Mouse (Mus musculus) heart, embryonic 13.5 days (tissue): ENCODE results near the gene Usp22. TPM values are rescaled to one million over a fixed set of nuclear protein-coding genes. Genes with fewer than 3 reads are reported as not detected.

Experiments
- ATAC-seq: fragments of 200-750 bp; cut with Nextera tagmentation; 2 replicates; pipeline ENCODE4 v1.8.0; 2017; ENCODE audit warnings: moderate TSS enrichment; ENCODE audit not compliant: insufficient number of reproducible peaks, low FRiP score, low TSS enrichment; ENCODE audit errors: extremely low read depth
- H3K27ac ChIP-seq: fragments of 300-500 bp; sonication (generic); replicated peaks from 2 replicates; pipeline ENCODE4 v1.5.1; 2015; ENCODE audit warnings: moderate library complexity, mild to moderate bottlenecking, inconsistent platforms
- H3K27me3 ChIP-seq: fragments of 300-500 bp; sonication (generic); replicated peaks from 2 replicates; pipeline ENCODE4 v1.6.1; 2015; ENCODE audit warnings: mild to moderate bottlenecking, inconsistent platforms
- H3K36me3 ChIP-seq: fragments of 300-500 bp; sonication (generic); 2 replicates; pipeline ENCODE4 v1.6.1; 2015; ENCODE audit warnings: mild to moderate bottlenecking, inconsistent platforms
- H3K4me1 ChIP-seq: fragments of 300-500 bp; sonication (generic); 2 replicates; pipeline ENCODE4 v1.6.1; 2015; ENCODE audit warnings: inconsistent platforms
- H3K4me2 ChIP-seq: fragments of 300-500 bp; sonication (generic); 2 replicates; pipeline ENCODE4 v1.6.1; 2015; ENCODE audit warnings: inconsistent platforms, mild to moderate bottlenecking, moderate library complexity
- H3K4me3 ChIP-seq: fragments of 300-500 bp; sonication (generic); 2 replicates; pipeline ENCODE4 v1.5.1; 2015; ENCODE audit warnings: moderate library complexity, mild to moderate bottlenecking, inconsistent platforms
- H3K9ac ChIP-seq: fragments of 300-500 bp; sonication (generic); 2 replicates; pipeline ENCODE4 v1.6.1; 2015; ENCODE audit warnings: inconsistent platforms, mild to moderate bottlenecking, moderate library complexity
- H3K9me3 ChIP-seq: fragments of 300-500 bp; sonication (generic); 2 replicates; pipeline ENCODE4 v1.6.1; 2016; ENCODE audit warnings: inconsistent platforms
- WGBS: fragments of 180-500 bp; shearing (Covaris S2); methylation state at CpG from one replicate; pipeline ENCODE4 v1.1.7; 2015; ENCODE audit warnings: mixed read lengths; 5-methylcytosine and 5-hydroxymethylcytosine counted together
- polyA plus RNA-seq: library from polyadenylated mRNA; unstranded; fragments of >200 nt; fragmentation: Nextera tagmentation; extraction: Ambion mirVana; gene quantifications from 2 replicates; pipeline ENCODE4 v1.2.1, GENCODE M21; 2015

Usp22 gene
- polyA plus RNA-seq, 1 experiment from 2014 or later, result 76.1 TPM

DNA sequence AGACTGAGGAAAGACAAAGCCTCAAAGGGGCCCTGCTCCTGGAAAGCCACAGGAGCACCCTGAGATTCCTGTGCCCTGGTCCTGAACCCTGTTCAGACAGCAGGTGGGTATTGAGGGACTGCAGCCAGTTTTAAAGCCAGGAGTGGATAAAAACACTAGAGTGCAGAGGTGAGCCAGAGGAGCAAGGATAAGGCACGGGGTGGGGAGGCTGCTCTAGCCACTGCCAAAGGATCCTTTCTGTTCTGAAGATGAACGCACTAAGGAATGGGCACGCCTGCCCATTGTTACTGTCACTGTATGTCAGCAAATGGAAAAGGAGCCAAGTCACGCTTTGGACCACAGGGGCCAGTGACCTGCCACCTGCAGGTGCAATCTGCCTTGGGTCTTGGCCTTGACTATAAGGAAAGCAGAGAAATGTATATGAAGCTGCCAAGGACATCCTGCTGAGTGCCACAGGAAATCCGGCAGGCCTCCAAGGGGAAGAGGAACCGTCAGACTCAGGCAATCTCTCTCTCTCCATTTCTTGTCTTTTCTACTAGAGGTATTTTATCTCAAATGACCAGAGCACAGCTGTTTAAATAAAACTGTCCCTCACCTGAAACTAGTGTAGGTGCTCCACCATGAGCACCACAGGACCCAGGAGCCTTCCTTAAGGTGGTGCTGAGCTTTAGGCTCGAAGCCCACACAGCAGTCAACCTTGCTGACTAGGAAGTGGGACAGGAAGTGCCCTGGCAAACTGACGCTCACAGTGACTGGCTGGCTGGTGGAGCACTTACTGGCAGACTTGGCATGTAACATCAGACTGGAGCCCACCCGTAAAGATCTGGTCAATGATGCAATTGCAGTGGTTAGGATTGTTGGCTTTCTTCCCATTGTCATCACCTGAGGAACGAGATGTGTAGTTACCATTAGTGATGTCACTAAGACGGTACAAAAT is 14.8 kb downstream of the Usp22 start:
- WGBS, result 68% methylated on average over 11 of the region's 11 CpGs
- no peak overlapping the region for H3K4me3 ChIP-seq
- H3K27me3 ChIP-seq, result no peaks in the 10 kb centered on the region
- H3K36me3 ChIP-seq, result peaks cover 100% of the 10 kb centered on the region
- H3K4me1 ChIP-seq, result peaks cover 20% of the 10 kb centered on the region
- no peak for ATAC-seq
- no peak overlapping the region for H3K9ac ChIP-seq
- H3K4me2 ChIP-seq, result no peak overlapping the region
- no peak overlapping the region for H3K27ac ChIP-seq
- no peaks in the 10 kb centered on the region for H3K9me3 ChIP-seq

DNA sequence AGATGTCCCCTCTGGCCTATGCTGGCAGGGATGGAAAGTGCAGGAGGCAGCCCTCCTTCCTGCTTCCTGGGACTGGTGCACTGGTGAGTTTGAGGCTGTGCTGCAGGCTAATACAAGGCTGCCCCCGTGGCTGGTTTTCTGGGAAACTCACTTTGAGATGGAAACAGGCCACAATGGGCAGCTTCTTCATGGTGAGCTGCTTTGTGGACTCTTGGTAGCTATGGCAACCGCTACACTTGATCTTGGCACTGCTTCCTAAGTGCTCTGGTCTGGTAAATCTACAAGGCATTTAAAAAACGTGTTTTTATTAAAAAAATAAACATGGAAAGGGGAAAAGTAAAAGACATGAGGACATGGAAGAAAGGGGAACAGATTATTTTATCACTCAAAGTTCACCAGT is 16.7 kb downstream of the Usp22 start:
- H3K4me2 ChIP-seq, result no peak overlapping the region
- no peaks in the 10 kb centered on the region for H3K9me3 ChIP-seq
- H3K27me3 ChIP-seq, result no peaks in the 10 kb centered on the region
- ATAC-seq, result no peak
- H3K27ac ChIP-seq, result no peak overlapping the region
- H3K9ac ChIP-seq, result no peak overlapping the region
- H3K4me1 ChIP-seq, result peaks cover 17% of the 10 kb centered on the region
- peaks cover 100% of the 10 kb centered on the region for H3K36me3 ChIP-seq
- 73% methylated on average over 3 of the region's 3 CpGs for WGBS
- no peak overlapping the region for H3K4me3 ChIP-seq

DNA sequence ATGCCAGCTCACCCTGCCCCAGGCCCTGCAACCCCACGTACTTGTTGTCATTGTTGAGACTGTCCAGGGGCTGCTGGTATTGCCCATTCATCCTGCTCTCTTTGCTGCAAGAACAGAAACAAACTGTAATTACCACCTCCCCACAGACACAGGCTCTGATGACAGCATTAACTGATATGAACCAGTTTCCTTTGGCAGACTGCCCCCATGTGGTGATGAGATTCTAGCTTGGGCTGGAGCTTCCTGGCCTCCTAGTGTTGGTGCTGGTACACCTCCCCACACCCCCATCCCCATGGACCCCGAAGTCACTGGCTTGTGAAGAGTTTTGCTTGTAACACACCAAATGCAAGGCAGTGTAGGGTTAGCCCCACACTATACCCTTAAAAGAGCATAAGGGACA is 19.1 kb downstream of the Usp22 start:
- Histone ChIP-seq H3K4me3 (no peak overlapping the region), H3K27ac (no peak overlapping the region), H3K27me3 (no peaks in the 10 kb centered on the region), H3K9me3 (no peaks in the 10 kb centered on the region), H3K9ac (no peak overlapping the region), H3K4me1 (peaks cover 17% of the 10 kb centered on the region), H3K36me3 (peaks cover 97% of the 10 kb centered on the region), H3K4me2 (no peak overlapping the region)
- 65% methylated on average over 2 of the region's 2 CpGs for WGBS
- ATAC-seq, result no peak

DNA sequence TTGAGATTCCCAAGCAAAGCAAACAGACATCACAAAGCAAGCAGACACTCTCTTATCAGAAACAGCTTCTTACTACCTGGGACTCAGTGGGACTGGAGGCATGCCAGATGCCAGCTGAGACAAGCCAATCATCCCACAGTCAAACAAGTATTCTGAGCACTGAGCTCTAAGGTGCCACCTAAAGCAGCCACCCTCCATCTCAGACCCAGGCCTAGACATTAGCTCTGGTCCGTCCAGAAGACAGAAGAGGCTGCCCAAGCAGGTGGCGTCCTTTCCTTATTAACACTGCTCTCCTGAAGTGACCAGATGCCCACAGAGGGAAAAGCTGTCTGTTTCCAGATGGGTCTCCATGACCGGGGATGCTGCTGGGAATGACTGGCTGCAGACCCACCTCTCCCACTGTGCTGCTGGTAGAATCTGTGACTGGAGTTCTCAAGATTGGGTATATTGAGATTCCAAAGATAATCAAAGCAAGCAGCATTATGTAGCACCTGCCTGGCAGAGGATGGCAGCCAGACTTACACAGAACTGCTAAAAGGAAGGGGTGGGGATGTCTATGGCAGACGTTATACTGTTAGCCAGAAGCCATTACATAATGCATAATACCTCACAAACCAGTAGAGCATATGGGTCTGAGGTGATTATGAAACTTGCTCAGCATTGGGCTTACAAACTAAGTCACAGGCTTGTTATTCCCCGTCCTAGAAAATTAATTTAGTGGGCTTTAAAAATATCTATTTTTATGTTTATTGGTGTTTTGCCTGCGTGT is 24.4 kb downstream of the Usp22 start:
- 67% methylated on average over 6 of the region's 6 CpGs for WGBS
- Histone ChIP-seq H3K4me3 (no peak overlapping the region), H3K9ac (no peak overlapping the region), H3K9me3 (no peaks in the 10 kb centered on the region), H3K4me1 (peaks cover 6% of the 10 kb centered on the region; the same call in 1 of the 2 replicates), H3K4me2 (no peak overlapping the region), H3K27me3 (peaks cover 37% of the 10 kb centered on the region), H3K27ac (no peak overlapping the region), H3K36me3 (peaks cover 44% of the 10 kb centered on the region)
- ATAC-seq, result no peak

DNA sequence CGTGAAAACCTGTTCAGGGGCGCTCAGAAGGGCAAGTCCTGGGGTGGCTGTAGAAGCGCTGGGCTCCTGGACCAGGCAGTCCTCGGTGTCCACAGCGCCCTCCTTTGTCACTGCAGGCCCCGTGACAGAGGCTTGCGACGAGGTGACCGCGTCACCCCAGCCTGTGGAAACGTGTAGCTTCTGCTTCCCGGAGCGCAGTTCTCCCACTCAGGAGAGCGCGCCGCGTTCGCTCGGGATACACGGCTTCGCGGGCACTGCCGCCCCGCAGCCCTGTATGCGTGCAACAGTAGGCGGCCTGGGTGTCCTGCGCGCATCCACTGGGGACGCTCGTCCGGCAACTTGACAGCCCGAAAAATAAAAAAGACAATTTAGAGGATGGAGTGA is 27.6 kb downstream of the Usp22 start:
- WGBS, result 5% methylated on average over 32 of the region's 32 CpGs
- no peak for ATAC-seq
- peak overlapping the region; percentile 52 for H3K4me3 ChIP-seq
- peaks cover 13% of the 10 kb centered on the region for H3K36me3 ChIP-seq
- H3K4me1 ChIP-seq, result peaks cover 22% of the 10 kb centered on the region
- peaks cover 41% of the 10 kb centered on the region for H3K27me3 ChIP-seq
- H3K9me3 ChIP-seq, result no peaks in the 10 kb centered on the region
- no peak overlapping the region for H3K27ac ChIP-seq
- H3K9ac ChIP-seq, result peak overlapping the region; percentile 77
- peak overlapping the region; percentile 82 for H3K4me2 ChIP-seq

DNA sequence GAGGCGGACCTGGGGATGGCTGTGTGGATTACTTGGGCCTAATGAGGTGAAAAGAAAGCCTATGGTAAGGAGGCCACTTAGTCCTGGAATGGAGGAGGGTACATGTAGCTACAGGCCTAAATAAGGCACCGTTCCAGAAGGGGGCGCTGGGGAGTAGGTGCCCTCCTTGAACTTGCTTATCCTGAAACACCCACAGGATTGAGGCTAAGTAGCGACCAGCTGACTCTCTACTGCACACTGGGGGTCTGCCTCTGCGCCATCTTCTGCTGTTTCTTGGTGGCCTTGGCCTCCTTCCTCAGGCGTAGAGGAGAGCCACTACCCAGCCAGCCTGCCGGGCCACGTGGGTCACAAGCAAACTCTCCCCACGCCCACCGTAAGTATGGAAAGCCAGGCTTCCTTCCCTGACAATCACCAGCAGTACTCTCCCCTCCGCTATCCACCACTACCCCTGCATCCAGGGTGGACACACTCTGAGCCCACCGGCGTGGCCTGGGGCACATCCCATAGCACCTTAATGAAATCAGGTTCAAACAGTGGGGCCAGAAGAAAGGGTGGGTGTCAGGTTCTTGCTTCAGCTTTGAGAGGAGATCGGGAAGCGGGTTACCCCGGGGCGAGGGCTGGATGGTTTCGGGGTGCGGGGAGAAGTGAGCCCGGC is 28.1 kb downstream of the Usp22 start:
- peak overlapping the region; percentile 77 for H3K9ac ChIP-seq
- H3K4me3 ChIP-seq, result peak overlapping the region; percentile 52
- ATAC-seq, result no peak
- no peaks in the 10 kb centered on the region for H3K9me3 ChIP-seq
- H3K36me3 ChIP-seq, result peaks cover 8% of the 10 kb centered on the region
- peaks cover 41% of the 10 kb centered on the region for H3K27me3 ChIP-seq
- peak overlapping the region; percentile 82 for H3K4me2 ChIP-seq
- H3K27ac ChIP-seq, result no peak overlapping the region
- peaks cover 24% of the 10 kb centered on the region for H3K4me1 ChIP-seq
- 13% methylated on average over 20 of the region's 20 CpGs for WGBS

DNA sequence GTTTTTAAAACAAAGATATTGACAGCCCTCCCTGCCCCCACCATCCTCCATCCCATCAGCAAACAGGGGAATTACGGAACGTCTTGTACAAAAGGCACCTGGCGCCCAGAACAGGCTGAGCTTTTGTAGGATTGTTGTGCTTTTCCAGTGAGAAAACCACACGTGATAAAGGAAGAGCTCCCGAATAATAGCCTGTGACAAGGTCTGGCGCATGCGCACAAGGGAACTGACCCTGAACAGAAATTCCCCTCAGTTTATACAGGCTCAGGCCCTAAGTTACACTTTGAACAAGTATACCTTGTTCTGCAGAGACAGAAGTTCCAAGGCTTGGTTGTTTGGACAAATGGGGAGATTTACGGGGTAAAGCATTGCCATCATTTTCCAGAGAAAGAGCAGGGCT is 29.3 kb downstream of the Usp22 start:
- Histone ChIP-seq H3K4me1 (peaks cover 24% of the 10 kb centered on the region), H3K27me3 (peaks cover 41% of the 10 kb centered on the region), H3K4me3 (no peak overlapping the region), H3K4me2 (no peak overlapping the region), H3K27ac (no peak overlapping the region), H3K9ac (no peak overlapping the region), H3K36me3 (no peaks in the 10 kb centered on the region), H3K9me3 (no peaks in the 10 kb centered on the region)
- no peak for ATAC-seq
- WGBS, result 82% methylated on average over 8 of the region's 8 CpGs

DNA sequence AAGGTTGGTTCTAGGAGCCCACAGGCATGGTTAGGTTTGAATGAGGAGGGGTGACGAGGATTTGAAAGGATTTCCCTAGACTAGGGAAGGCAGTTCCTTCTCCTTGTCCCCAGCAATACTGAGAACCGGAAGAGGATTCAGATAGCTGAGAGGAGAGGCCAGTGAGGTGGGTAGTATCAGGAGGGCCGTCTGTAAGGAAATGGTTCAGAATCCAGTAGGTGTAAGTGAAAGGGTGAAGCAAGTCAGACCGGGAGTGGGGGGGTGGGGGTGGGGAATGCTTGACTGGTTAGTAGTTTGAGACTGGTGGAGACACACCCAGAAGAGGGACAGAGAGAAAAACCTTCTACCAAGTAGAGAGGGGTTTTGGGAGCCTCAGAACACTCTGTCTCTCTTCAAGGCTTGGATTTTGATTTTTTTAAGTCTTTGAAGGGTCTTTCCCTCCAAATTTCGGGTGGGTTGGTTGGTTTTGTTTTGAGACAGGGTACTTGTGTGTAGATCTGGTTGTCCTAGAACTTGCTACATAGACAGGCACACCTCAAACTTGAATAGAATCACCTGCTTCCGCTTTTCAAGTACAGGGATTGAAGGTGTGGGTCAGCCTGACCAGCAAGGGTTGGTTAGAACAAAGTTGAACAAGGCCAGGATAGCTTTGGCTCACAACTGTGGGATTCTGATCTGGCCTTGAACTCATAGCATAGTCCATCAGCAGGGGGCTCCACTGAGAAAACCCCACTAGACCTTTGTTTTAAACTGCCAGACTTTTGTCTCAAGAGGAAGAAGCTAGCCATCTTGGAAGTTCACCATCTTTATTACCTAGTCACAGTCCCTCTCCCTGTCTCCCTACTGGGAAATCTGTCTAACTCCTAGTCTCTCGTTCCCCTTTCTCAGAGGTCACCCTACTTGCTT is 31.0 kb downstream of the Usp22 start:
- H3K4me2 ChIP-seq, result peak overlapping the region; percentile 19; the same call in 1 of the 2 replicates
- WGBS, result 51% methylated on average over 7 of the region's 7 CpGs
- no peaks in the 10 kb centered on the region for H3K9me3 ChIP-seq
- peaks cover 39% of the 10 kb centered on the region for H3K27me3 ChIP-seq
- peaks cover 24% of the 10 kb centered on the region for H3K4me1 ChIP-seq
- ATAC-seq, result no peak
- no peak overlapping the region for H3K27ac ChIP-seq
- H3K4me3 ChIP-seq, result no peak overlapping the region
- H3K9ac ChIP-seq, result no peak overlapping the region
- H3K36me3 ChIP-seq, result no peaks in the 10 kb centered on the region

DNA sequence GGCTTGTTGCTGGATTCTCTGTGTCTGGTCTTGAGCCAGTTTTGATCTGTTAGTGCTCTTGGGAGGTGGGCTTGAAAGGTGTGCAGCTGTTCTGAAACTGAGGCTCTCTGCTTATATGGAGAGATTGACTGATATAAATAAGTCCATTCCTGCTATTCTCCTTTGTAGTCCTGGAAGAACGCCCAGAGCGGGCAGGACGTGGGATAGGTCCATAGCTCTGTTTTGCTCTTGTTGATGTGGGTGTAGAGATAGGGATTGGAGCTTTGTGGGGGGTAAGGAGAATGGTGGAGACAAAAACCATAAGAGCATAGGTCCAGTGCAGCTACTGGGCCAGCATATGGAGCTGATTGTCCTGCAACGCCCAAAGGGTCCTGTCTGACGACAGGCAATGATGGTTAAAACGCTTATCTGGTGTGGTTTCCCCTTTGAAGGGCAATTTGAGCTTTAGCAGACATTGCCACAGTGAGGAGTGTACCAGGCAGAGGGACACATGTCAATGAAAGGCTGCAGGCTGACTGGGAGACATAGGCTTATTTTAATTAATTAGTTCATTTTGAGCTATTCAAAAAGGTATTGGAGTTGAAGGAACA is 31.8 kb downstream of the Usp22 start:
- ATAC-seq, result no peak
- no peaks in the 10 kb centered on the region for H3K9me3 ChIP-seq
- no peak overlapping the region for H3K27ac ChIP-seq
- peak overlapping the region; percentile 19 for H3K4me2 ChIP-seq
- H3K4me3 ChIP-seq, result peak overlapping the region; percentile 25
- no peak overlapping the region for H3K9ac ChIP-seq
- 41% methylated on average over 6 of the region's 6 CpGs for WGBS
- no peaks in the 10 kb centered on the region for H3K36me3 ChIP-seq
- peaks cover 24% of the 10 kb centered on the region for H3K4me1 ChIP-seq
- peaks cover 31% of the 10 kb centered on the region for H3K27me3 ChIP-seq

DNA sequence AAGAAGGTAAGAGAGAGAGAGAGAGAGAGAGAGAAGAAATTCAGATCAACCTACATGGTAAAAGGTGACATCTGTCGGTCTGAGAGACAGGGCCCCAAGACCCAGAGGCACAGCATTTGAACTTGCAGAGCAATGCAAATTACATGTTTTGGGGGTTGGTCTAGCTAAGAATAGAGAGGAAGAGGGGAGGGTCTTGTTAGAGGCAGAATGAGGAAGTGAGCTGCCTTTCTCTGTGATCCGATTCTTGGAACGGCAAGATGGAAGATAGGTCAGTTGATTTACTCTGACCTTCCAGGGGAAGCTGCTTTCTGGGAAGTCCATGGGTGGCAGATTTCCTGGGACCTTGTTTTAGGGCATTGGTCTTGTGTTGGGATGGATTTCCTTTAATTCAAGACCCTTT is 32.6 kb downstream of the Usp22 start:
- Histone ChIP-seq H3K9me3 (no peaks in the 10 kb centered on the region), H3K27me3 (peaks cover 23% of the 10 kb centered on the region), H3K9ac (no peak overlapping the region), H3K27ac (no peak overlapping the region), H3K4me2 (peak overlapping the region; percentile 8), H3K36me3 (no peaks in the 10 kb centered on the region), H3K4me3 (peak overlapping the region; percentile 25), H3K4me1 (peaks cover 19% of the 10 kb centered on the region)
- WGBS, result 37% methylated on average over 3 of the region's 3 CpGs
- no peak for ATAC-seq
